Mouse (Mus musculus): ENCODE results near the gene Krtap1-4.

DNA sequence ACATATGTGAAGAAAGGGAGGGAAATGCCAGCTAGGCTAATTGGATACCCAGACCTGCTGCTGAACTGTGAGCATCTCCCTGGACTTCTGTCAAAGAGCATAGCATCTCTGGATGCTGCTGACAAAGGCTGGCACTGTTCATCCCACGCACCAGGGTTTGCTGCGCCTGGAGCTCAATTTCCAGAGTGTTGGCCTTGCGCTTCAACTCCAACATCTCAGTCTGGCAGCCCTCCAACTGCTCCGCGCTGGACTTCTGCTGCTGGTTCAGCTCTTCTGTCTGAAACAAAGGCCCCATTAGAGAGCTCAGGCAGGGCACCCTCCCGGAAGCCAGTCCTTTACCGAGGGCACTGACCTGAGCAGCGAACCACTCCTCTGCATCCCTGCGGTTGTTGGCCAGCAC is 43.7 kb downstream of the Krtap1-4 start:
- TF ChIP-seq CTCF (IDR thresholded peaks at IDR 0.05; ENCODE audit: extremely low read depth, insufficient read length, insufficient replicate concordance, low read depth, low read length) (no peak), POLR2A (IDR thresholded peaks at IDR 0.05; ENCODE audit: low read depth, low read length) (no peak)

Measured in small intestine, adult 2 months (tissue).